Mouse (Mus musculus): ENCODE results near the gene Casp8. TPM values are rescaled to one million over a fixed set of nuclear protein-coding genes. Genes with fewer than 3 reads are reported as not detected.

Casp8 gene
- polyA plus RNA-seq, 1 experiment = 11.8 TPM

- Histone ChIP-seq H3K36me3 (ENCODE audit: control insufficient read depth, insufficient read depth) (no peaks in the 10 kb centered on the region), H3K27me3 (ENCODE audit: control insufficient read depth, insufficient read depth, insufficient read length) (no peaks in the 10 kb centered on the region), H3K4me3 (ENCODE audit: insufficient read depth, poor library complexity, severe bottlenecking) (no peak overlapping the region), H3ac (ENCODE audit: control insufficient read depth, insufficient read length, low read depth) (no peak overlapping the region), H3K79me2 (ENCODE audit: control insufficient read depth, insufficient read depth) (no peaks in the 10 kb centered on the region), H3K79me3 (ENCODE audit: low read depth) (no peaks in the 10 kb centered on the region)
- TF ChIP-seq CEBPB (IDR thresholded peaks at IDR 0.05; ENCODE audit: low read depth) = no peak
These were observed 21.9 kb upstream of the Casp8 start for GRCm38 (mm10) chr1:58773280-58773679.

DNA sequence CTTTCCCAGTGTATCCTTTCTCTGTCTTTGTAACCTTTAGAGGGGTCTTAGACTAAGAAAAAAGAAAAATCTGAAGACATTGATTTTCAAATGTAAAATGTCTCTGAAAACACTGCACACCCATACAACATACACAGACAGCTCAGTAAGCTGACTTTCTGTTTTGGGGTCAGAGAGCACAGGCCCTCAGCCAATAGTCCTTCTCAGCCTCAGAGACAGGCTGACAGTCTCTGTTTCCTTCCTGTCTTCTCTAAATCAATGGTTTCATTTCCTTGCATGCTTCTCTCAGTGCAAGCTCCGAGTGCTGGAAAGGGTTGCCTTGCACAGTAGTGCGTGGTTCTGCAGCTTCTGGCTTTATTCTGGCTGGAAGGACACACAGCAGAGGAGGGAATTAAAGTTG is 21.3 kb upstream of the Casp8 start:
- Histone ChIP-seq H3K79me2 (ENCODE audit: control insufficient read depth, insufficient read depth) (no peaks in the 10 kb centered on the region), H3ac (ENCODE audit: control insufficient read depth, insufficient read length, low read depth) (no peak overlapping the region), H3K27me3 (ENCODE audit: control insufficient read depth, insufficient read depth, insufficient read length) (no peaks in the 10 kb centered on the region), H3K79me3 (ENCODE audit: low read depth) (no peaks in the 10 kb centered on the region), H3K4me3 (ENCODE audit: insufficient read depth, poor library complexity, severe bottlenecking) (no peak overlapping the region), H3K36me3 (ENCODE audit: control insufficient read depth, insufficient read depth) (no peaks in the 10 kb centered on the region)
- TF ChIP-seq CTCF (IDR thresholded peaks at IDR 0.05; ENCODE audit: control insufficient read depth, insufficient read depth, insufficient read length) (no peak), MYOG (IDR thresholded peaks at IDR 0.05; ENCODE audit: control insufficient read depth, extremely low read depth, insufficient read length) (no peak), MAX (IDR thresholded peaks at IDR 0.05) (no peak), USF1 (IDR thresholded peaks at IDR 0.05; ENCODE audit: low read depth) (no peak), MYOD1 (IDR thresholded peaks at IDR 0.05; ENCODE audit: control insufficient read depth, insufficient read length, low read depth) (no peak), FOSL1 (IDR thresholded peaks at IDR 0.05; ENCODE audit: insufficient read depth, low read length, poor library complexity, severe bottlenecking) (no peak), CEBPB (IDR thresholded peaks at IDR 0.05; ENCODE audit: low read depth) (no peak)

GRCm38 (mm10) chr1:58775361-58775760 is 19.8 kb upstream of the Casp8 start:
- no peak for TF ChIP-seq CTCF (IDR thresholded peaks at IDR 0.05; ENCODE audit: control insufficient read depth, insufficient read depth, insufficient read length)
- no peak for TF ChIP-seq MYOD1 (IDR thresholded peaks at IDR 0.05; ENCODE audit: control insufficient read depth, insufficient read length, low read depth)
- TF ChIP-seq MYOG (IDR thresholded peaks at IDR 0.05; ENCODE audit: control insufficient read depth, extremely low read depth, insufficient read length) = no peak
- TF ChIP-seq USF1 (IDR thresholded peaks at IDR 0.05; ENCODE audit: low read depth) = no peak
- no peak for TF ChIP-seq CEBPB (IDR thresholded peaks at IDR 0.05; ENCODE audit: low read depth)
- TF ChIP-seq MAX (IDR thresholded peaks at IDR 0.05) = no peak
- no peak for TF ChIP-seq FOSL1 (IDR thresholded peaks at IDR 0.05; ENCODE audit: insufficient read depth, low read length, poor library complexity, severe bottlenecking)

DNA sequence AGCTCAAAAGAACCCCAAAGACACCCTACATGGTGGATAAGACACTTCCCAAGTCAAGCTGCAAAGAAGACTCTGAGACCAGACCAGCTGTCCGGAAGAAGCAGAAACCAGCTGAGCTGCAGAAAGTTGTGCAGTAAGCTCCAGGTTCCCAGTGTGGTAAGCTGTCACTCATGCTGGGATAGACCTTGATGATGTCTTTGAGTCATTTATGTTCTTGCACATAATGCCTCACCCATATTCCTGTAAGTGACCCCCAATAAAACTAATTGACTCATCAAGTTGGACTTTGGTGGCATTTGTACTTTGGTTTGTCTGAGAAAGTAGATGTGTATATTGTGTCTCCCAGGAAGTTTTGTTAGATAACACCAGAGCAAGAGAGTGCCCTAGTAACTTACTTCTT is 17.6 kb upstream of the Casp8 start:
- Histone ChIP-seq H3K36me3 (ENCODE audit: control insufficient read depth, insufficient read depth) (no peaks in the 10 kb centered on the region), H3ac (ENCODE audit: control insufficient read depth, insufficient read length, low read depth) (no peak overlapping the region), H3K79me3 (ENCODE audit: low read depth) (no peaks in the 10 kb centered on the region), H3K79me2 (ENCODE audit: control insufficient read depth, insufficient read depth) (no peaks in the 10 kb centered on the region), H3K4me3 (ENCODE audit: insufficient read depth, poor library complexity, severe bottlenecking) (no peak overlapping the region), H3K27me3 (ENCODE audit: control insufficient read depth, insufficient read depth, insufficient read length) (no peaks in the 10 kb centered on the region)
- no peak for TF ChIP-seq FOSL1 (IDR thresholded peaks at IDR 0.05; ENCODE audit: insufficient read depth, low read length, poor library complexity, severe bottlenecking)
- TF ChIP-seq MYOG (IDR thresholded peaks at IDR 0.05; ENCODE audit: control insufficient read depth, extremely low read depth, insufficient read length) = no peak

More at GRCm38 (mm10) chr1:58775361-58775760, 19.8 kb upstream of the Casp8 start:
- Histone ChIP-seq H3K4me3 (ENCODE audit: insufficient read depth, poor library complexity, severe bottlenecking) (no peak overlapping the region), H3K79me3 (ENCODE audit: low read depth) (no peaks in the 10 kb centered on the region), H3K27me3 (ENCODE audit: control insufficient read depth, insufficient read depth, insufficient read length) (no peaks in the 10 kb centered on the region), H3K79me2 (ENCODE audit: control insufficient read depth, insufficient read depth) (no peaks in the 10 kb centered on the region), H3ac (ENCODE audit: control insufficient read depth, insufficient read length, low read depth) (no peak overlapping the region), H3K36me3 (ENCODE audit: control insufficient read depth, insufficient read depth) (no peaks in the 10 kb centered on the region)

GRCm38 (mm10) chr1:58778226-58778625 is 16.9 kb upstream of the Casp8 start:
- Histone ChIP-seq H3K36me3 (ENCODE audit: control insufficient read depth, insufficient read depth) (no peaks in the 10 kb centered on the region), H3K79me3 (ENCODE audit: low read depth) (no peaks in the 10 kb centered on the region), H3ac (ENCODE audit: control insufficient read depth, insufficient read length, low read depth) (no peak overlapping the region), H3K79me2 (ENCODE audit: control insufficient read depth, insufficient read depth) (no peaks in the 10 kb centered on the region), H3K27me3 (ENCODE audit: control insufficient read depth, insufficient read depth, insufficient read length) (no peaks in the 10 kb centered on the region), H3K4me3 (ENCODE audit: insufficient read depth, poor library complexity, severe bottlenecking) (no peak overlapping the region)
- TF ChIP-seq CTCF (IDR thresholded peaks at IDR 0.05; ENCODE audit: control insufficient read depth, insufficient read depth, insufficient read length) (no peak), MYOD1 (IDR thresholded peaks at IDR 0.05; ENCODE audit: control insufficient read depth, insufficient read length, low read depth) (no peak), FOSL1 (IDR thresholded peaks at IDR 0.05; ENCODE audit: insufficient read depth, low read length, poor library complexity, severe bottlenecking) (no peak), MAX (IDR thresholded peaks at IDR 0.05) (no peak), CEBPB (IDR thresholded peaks at IDR 0.05; ENCODE audit: low read depth) (no peak), MYOG (IDR thresholded peaks at IDR 0.05; ENCODE audit: control insufficient read depth, extremely low read depth, insufficient read length) (no peak), USF1 (IDR thresholded peaks at IDR 0.05; ENCODE audit: low read depth) (no peak)

DNA sequence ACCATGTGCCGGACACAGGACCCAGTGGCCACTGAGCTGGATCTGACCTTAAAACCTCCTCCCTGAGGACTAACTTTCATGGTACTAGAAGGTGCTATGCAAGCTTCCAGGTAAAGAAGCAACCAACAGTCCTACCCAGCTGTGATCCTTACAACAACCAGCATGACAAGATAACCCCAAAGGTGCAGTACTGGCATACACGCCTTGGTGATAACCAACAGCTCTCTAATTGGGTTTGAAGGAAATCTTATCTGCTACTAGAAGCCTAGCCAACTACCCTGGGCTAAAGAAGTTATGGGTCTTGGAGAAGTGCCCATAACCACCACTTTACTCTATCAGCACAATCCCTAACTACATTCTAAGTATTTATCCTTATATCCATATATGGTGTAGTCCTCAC is 8.9 kb upstream of the Casp8 start:
- Histone ChIP-seq H3K36me3 (ENCODE audit: control insufficient read depth, insufficient read depth) (no peaks in the 10 kb centered on the region), H3K4me3 (ENCODE audit: insufficient read depth, poor library complexity, severe bottlenecking) (no peak overlapping the region), H3K79me2 (ENCODE audit: control insufficient read depth, insufficient read depth) (no peaks in the 10 kb centered on the region), H3ac (ENCODE audit: control insufficient read depth, insufficient read length, low read depth) (no peak overlapping the region), H3K79me3 (ENCODE audit: low read depth) (no peaks in the 10 kb centered on the region), H3K27me3 (ENCODE audit: control insufficient read depth, insufficient read depth, insufficient read length) (no peaks in the 10 kb centered on the region)
- TF ChIP-seq USF1 (IDR thresholded peaks at IDR 0.05; ENCODE audit: low read depth) (no peak), MAX (IDR thresholded peaks at IDR 0.05) (no peak), MYOG (IDR thresholded peaks at IDR 0.05; ENCODE audit: control insufficient read depth, extremely low read depth, insufficient read length) (no peak), FOSL1 (IDR thresholded peaks at IDR 0.05; ENCODE audit: insufficient read depth, low read length, poor library complexity, severe bottlenecking) (no peak), CTCF (IDR thresholded peaks at IDR 0.05; ENCODE audit: control insufficient read depth, insufficient read depth, insufficient read length) (no peak), MYOD1 (IDR thresholded peaks at IDR 0.05; ENCODE audit: control insufficient read depth, insufficient read length, low read depth) (no peak), CEBPB (IDR thresholded peaks at IDR 0.05; ENCODE audit: low read depth) (no peak)

All from C2C12 (cell line).